Mouse (Mus musculus): ENCODE measurements at regions not wholly inside any gene's neighbourhood (a gene's known extent, or its start where the extent isn't known, plus 50 kb on each side); places are given as distances from the start of the nearest gene placed in this dataset.

- DNase-seq (ENCODE audit: extremely low spot score in 1 of 2, low spot score in 1 of 2), result peak; percentile 13 to 30
Observed at GRCm38 (mm10) chr15:69923833-69924232, 3423.1 kb upstream of the Lrrc6 start.

- DNase-seq (ENCODE audit: extremely low spot score in 1 of 2, low spot score in 1 of 2), result peak; percentile 5 to 19
Observed at GRCm38 (mm10) chr15:69923280-69923679, 3422.6 kb upstream of the Lrrc6 start.

- peak in 1 of 2 experiments; percentile 34 for DNase-seq (ENCODE audit: extremely low spot score in 1 of 2, low spot score in 1 of 2)
Observed at GRCm38 (mm10) chr15:69922176-69922575, 3421.5 kb upstream of the Lrrc6 start.

- DNase-seq (ENCODE audit: extremely low spot score in 1 of 2, low spot score in 1 of 2), result no peak
Observed at GRCm38 (mm10) chr15:69885764-69886163, 3385.1 kb upstream of the Lrrc6 start.

GRCm38 (mm10) chr15:69878511-69878910, 3377.8 kb upstream of the Lrrc6 start:
- DNase-seq (ENCODE audit: extremely low spot score in 1 of 2, low spot score in 1 of 2), result no peak

- DNase-seq (ENCODE audit: extremely low spot score in 1 of 2, low spot score in 1 of 2), result no peak
Observed at GRCm38 (mm10) chr15:69853521-69853920, 3352.8 kb upstream of the Lrrc6 start.

GRCm38 (mm10) chr15:69849644-69850043, 3348.9 kb upstream of the Lrrc6 start:
- DNase-seq (ENCODE audit: extremely low spot score in 1 of 2, low spot score in 1 of 2), result no peak

Data from frontal cortex, adult 2 months (tissue).